Mouse (Mus musculus) lung, postnatal 36 days (tissue): ENCODE data around the gene Phf23.
"Not testable (repeated sequence)": the region's sequence is repeated elsewhere in the genome, so short reads cannot be mapped to it uniquely, and the experiment has no call there.

Experiments
- DNase-seq: peaks from one replicate; pipeline ENCODE4 v3.0.0; 2022; ENCODE audit warnings: mixed read lengths

Phf23 gene

DNA sequence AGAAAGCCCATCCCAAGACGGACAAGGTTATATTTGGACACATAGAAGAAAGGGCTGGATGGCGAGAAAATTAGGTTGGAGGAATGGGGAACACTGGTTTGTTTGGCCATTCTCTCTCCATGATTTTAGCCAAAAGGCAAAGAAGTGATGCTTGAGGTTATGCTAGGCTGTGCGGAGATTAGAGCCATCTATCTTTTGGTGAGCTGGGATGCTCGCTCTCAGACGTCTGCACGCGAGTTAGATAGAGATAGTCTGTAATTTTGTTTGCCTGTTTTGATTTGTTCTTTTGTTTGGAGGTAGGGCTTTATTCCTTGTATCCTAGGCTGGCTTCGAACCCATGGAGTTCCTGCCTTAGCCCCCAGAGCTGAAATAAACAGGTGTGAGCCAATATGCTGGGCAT lies 5.6 kb downstream of the Phf23 start:
- DNase-seq: no peak

DNA sequence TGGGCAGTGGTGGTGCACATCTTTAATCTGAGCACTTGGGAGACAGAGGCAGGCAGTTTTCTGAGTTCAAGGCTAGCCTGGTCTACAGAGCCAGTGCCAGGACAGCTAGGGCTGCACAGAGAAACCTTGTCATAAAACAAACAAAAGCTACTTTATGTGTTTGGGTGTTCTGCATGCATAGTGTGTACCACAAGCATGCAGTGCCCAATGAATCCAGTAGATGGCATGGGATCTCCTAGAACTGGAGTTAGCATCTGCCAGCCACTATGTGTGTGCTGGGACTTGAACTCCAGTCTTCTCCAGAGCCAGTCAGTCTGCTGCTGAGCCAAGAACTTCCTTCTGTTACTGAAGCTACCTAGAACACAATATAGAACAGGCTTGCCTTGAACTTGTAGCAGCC lies 6.3 kb downstream of the Phf23 start:
- DNase-seq: peak; percentile 74

DNA sequence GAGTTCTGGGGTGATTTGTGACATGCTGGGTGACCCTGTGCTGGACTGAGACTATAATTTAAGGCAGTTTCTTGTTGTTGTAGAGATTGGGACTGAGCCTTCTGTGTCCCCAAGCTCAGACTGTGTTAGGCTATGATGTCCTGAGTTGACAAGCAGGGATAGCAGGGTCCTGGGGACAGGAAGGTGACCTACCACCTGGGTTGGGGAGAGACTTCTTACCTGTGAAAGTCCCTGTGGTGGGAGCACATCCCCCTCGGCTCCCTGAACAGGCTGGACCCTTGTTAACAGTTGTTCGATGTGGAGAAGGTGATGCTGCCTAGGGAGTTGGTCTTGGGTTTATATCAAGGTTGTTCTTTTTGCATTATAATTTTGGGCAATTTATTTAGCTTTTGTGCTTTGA lies 6.9 kb downstream of the Phf23 start:
- DNase-seq: no peak

DNA sequence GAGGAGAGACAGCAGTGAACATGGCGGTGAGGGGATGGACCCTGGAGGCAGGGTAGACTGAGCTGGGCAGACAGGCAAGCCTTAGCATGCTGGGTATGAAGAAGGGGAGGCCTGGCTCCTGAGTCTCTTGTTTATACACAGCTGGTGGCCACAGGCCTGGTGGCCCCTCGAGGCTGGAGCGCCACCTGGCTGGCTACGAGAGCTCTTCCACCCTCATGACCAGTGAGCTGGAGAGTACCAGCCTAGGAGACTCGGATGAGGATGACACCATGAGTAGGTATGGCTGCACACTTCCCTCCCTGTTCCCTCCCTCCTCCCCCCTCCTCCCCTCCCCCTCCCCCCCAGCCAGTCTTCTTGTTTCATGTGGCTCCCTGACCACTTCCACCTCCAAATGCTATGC lies 9.9 kb downstream of the Phf23 start:
- DNase-seq: no peak

DNA sequence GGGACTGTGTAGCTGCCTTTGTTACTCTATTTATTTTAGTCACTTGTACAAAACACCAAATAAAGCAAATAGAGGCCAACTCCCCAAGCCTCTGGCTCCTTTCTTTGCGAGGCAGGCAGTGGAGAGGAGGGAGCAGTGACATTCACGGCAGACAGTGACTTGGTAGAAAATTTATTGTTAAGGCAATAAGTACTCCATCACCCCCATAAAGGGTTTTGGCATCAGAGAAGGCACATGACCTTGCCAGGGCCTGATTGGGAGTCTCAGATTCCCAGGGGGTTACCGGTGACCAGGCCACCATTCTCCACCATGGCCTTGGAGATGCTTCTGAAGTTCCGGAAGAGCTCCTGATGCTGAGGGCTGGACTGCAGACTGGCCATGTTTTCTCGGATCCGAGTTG lies 14.5 kb downstream of the Phf23 start:
- DNase-seq: no peak

DNA sequence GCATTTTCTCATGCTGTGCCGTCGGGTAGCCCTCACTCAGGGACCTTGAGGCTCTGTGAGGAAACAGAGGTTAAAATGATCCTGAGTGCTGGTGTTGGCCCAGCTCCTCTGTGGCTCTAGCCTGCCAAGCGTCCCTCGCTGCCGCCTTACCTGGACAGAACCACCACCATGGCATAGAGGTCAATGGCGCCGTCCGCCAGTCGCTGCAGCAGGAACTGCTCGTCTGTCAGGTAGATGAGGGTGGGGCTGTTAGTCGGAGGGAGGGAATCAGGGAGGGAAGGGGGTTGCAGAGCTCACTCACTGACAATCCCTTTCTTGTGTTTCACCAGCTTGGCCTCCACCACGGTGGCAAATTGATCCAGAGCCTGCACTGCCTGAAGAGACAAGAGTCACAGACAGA lies 15.0 kb downstream of the Phf23 start:
- no peak for DNase-seq

DNA sequence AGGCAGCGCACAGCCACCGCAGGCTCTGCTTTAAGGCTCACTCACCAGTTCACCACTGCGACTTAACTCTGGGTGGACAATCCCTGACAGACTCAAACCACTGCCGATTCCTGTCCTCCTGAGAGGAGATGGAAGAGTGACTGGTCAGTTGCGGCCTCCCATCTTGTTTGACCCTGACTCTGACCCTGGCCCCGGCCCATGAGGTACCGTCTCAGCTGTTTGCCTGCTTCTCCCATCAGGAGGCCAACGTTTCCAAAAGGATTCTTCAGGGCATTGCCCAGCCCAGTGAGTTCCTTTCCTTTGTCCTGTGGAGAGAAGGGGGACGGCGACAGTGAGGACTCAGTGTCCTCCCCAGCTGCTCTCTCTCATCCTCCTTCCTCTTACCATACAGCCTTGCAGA lies 15.4 kb downstream of the Phf23 start:
- DNase-seq: no peak

DNA sequence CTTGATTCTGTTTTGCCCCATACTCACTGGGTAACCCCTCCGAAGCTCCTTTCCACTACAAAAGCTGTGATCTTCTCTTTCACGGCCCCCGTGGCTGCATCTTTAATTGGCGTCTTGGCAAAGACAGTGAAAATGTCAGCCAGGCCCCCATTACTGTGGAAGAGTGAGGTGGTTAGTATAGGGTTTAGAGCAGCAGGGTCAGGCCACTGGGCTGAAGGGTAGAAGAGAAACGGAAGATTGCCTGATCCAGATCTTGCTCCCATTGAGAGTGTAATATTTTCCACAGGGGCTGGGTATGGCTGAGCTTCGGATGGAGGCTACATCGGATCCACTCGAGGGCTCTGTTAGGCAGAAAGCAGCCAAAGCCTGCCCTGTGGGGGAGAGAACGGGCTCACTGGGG lies 17.4 kb downstream of the Phf23 start:
- DNase-seq: no peak

DNA sequence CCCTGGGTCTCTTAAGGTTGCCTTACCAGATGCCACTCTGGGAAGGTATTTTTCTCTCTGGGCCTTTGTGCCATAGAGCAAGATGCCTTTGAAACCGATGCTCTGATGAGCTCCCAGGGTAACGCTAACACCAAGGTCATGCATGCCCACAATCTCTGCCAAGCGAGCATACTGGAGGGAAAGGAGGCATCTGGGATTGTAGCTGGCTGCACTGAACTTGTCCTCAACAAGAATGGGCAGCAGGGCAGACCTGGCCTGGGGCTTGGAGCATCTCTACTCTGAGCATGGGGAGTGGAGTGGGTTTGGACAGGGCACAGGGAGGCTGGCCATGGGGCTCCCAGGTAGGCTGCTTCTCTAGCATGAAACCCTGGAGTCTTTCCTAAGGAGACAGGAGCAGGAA lies 17.8 kb downstream of the Phf23 start:
- DNase-seq: no peak

DNA sequence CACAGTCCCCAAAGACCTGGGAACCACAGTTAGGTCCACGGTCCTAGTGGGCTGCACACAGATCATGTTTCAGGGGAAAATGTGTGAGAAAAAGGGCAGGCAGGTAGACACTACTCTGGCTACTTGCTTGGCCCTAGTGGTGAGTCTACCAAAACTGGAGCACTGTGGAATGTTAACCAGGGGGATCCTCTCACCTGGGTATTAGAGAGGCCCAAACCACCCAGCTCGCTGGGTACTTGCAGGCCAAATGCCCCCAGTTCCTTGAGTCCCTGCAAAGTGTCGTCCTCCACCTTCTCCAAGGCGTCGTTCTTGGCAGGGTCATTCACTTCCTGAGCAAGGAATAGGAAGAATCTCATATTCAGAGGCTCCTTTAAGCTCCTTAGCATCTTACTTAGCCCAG lies 18.5 kb downstream of the Phf23 start:
- no peak for DNase-seq

DNA sequence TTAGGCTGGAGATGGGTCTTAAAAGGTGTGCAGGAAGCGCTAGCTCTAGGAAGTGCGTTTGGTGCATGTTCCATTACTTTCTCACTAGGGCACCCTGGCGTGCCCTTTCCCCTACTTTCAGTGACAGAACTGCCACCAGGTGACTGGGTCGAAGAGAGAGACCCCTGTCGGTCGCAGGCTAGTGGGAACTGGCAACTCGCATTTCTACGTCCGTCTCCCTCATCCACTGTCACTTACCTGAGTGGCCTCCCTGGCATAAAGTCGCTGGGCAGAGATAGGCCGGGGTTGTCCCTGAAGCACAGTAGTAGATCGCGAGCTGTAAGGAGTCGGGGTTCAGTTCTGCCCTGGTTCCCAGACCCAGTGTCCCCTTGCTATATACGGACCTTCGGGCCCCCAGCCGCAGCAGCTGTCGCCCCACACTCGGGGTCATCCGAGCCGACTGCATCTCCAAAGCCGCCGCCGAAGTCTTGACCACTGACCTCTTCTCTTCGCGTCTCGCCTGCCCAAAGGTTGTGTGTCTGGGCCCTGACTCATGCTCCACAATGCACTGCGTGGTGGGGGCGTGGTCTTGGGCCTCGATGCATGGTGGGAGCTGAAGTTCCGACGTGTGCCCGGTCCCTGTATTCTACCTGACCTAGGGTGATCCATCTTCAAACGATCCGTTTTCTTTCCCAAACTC lies 19.4 kb downstream of the Phf23 start, which contains the start of gene Acadvl:
TSS of gene Acadvl (minus strand) at position 532 of the 679 bp plus-strand sequence.
- DNase-seq: peak; percentile 96

DNA sequence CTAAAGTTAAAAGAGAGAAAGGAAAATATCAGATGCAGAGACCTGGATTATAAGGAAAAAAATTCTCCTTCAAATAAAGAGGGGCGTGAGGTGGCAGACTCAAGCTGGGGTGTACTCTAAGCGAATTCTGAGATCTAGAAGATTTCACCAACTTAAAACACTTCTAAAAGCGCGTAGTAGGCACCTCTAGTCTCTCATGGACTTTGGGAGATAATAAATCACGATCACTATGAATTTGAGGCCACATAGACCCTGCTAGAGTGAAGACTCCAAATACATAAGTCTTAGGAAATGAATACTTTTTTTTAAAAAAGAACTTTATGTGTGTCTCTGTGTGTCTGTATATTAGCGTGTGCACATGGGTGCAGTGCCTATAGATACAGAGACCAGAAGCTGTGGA lies 20.1 kb downstream of the Phf23 start:
- DNase-seq: no peak

DNA sequence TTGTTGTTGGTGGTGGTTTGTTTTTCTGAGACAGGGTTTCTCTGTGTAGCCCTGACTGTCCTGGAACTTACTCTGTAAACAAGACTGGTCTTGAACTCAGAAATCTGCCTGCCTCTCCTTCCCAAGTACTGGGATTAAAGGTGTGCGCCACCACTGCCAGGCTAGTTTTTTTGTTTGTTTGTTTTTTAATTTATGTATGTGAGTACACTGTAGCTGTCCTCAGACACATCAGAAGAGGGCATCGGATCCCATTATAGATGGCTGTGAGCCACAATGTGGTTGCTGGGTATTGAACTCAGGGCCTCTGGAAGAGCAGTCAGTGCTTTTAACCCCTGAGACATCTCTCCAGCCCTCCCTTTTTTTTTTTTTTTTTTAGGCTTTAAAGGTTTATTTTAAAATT lies 20.6 kb downstream of the Phf23 start:
- DNase-seq: not testable (repeated sequence)

DNA sequence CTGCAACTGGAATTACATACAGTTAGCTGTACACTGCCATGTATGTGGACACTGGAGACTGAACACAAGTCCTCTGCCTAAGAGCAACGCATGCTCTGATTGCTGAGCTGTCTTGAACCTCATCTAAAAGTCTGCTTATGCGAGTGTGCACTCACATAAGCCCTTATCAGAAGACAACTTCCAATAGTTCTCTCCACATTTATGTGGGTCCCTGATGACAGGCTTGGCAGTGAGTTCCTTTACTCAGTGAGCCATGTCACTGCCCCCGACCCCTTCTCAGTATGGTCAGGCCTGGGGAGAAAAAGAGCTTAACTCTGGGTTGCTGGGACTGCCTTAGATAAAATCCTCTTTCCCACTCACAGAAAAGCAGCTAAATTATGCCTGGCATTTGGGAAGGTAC lies 21.1 kb downstream of the Phf23 start, which contains the start of gene Dlg4:
TSS of gene Dlg4 (plus strand) at position 274 of the 400 bp plus-strand sequence.
- no peak for DNase-seq

DNA sequence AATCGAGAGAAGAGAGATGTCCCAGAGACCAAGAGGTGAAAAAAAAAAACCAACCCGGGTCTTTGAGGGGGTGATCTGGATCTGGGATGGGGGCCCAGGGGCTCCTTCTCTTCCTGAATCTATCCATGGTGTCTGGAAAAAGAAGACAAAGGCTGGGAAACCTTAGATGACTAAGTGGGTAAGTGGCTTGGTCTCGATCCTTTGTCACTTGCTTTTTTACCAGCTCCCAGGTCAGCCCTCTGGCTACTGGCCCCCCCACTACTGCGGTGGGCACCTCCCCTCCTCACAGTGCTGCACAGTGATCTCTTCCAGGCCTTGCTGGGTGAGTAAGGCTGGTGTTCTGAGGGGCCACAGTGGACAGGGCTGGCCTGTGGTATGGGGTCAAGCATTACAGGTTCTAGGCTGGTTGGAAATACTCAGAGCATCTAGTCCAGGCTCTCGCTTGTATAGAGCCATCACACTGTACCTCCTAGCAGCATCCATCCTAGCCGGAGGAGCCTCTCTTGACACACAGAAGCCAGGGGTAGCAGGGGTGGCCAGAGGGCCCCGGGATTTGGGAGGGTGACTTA lies 21.7 kb downstream of the Phf23 start:
- DNase-seq: no peak

DNA sequence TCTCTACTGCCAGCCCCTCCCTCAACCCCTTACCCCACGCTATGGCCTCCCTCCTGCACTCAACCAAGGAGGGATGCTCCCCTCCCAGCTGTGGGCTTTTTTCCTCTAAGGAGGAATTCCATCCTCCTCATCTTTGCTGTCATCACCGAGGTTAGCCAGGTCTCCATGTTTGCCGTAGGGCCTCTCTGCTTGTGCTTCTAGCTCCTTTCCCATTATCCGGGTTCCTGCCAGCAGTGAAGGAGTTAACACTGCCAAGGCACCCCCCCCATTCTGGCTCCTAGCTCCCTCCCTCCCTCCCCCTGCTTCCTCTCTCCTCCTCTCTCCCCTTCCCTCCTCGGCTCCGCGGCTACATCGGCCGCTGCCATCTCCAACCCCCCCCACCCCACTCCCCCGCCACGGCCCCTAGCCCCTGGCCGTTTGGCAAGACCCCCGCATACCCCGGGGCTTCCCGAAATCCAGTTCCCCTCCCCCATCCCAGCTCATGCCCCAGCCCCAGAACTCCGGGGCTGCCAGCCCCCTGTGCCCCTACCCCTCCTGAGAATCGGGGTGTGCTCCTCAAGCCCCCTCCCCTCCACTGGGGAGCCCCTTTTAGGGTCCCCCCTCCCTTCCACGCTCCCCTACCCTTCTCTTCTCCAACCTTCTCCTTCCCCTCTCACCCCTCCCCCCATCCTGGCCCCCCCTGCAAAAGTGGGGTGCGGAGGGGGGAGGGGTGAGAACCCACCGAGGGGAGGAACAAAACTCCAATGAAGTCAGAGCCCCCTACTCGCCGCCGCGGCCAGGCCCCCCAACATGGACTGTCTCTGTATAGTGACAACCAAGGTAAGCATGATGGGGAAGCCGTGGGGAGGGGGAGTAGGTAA lies 22.8 kb downstream of the Phf23 start:
- DNase-seq: peak; percentile 35

DNA sequence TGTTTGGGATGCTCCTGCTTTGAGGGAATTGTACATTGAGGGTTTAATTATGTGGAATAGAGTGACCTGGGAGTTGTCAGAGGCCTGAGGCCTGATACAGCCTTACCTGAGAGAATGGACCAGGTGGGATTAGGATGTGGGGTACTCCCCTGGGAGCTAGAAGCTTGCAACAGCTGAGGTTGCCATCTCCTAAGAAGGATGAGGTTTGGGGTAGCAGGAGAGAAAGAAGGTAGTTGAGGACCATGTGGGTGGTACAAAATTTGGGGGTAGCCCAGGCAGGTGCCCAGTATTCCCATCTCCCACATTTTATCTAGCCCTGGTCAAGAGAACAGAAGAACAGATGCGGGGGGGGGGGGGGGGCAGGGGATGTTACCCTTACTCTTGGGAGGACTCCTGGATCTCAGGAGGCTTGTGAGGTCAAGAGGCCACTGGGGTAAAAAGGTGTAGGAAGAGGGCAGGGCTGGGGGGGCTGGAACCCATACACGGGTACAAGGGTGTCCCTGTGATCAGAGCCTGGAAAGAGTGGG lies 24.0 kb downstream of the Phf23 start:
- DNase-seq: no peak

DNA sequence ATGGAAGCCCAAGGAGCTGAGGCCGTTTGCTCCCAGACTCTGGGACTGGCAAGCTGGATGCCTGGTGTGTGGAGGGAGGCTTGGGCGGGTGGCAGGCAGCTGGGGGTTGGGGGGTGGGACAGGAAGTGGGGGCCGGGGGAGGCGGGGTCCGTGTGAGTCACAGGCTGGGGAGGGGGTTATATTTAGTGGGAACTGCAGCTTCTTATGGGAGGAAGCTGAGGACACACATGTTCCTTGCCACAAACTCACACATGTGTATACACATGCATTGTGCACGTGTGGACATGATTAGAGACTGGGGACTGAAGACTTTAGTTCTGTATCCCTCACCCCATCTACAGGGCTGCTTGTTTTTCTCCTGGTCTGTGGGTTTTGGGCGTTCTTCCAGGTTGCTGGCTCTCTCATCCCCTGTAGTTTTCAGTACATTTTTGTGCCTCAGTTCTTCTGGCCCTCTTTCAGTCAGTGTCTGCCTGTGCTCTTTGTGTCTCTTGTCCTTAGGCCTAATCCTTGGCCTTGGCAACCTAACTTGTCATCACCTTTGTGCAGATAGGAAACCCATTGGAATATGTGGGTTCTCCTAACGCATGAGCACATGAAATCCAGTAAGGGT lies 24.6 kb downstream of the Phf23 start:
- DNase-seq: no peak

DNA sequence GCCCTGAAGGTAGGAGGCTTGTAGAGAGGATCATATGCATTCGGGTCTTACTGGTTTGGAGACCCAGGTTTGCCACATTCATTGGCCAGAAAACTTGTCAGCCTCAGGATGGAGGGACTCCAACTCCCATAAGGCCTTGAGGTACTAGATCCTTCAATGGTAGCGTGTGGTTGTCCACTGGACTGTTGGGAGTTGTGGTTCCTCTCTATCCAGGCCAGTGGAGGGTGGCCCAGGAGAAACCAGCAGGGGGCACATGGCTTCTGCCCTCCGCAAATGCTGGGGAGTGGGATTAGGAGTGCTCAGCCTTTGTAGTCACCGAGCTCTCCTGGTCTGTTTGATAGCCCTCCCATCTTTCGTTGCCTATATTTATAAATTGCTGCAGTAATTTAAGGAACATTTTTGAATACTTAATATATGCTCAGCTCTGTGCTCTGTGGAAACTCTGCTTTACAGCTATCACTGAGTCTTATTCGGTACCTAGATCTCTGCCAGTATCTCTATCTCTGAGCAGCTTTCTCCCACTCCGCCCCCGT lies 25.2 kb downstream of the Phf23 start:
- peak; percentile 91 for DNase-seq

DNA sequence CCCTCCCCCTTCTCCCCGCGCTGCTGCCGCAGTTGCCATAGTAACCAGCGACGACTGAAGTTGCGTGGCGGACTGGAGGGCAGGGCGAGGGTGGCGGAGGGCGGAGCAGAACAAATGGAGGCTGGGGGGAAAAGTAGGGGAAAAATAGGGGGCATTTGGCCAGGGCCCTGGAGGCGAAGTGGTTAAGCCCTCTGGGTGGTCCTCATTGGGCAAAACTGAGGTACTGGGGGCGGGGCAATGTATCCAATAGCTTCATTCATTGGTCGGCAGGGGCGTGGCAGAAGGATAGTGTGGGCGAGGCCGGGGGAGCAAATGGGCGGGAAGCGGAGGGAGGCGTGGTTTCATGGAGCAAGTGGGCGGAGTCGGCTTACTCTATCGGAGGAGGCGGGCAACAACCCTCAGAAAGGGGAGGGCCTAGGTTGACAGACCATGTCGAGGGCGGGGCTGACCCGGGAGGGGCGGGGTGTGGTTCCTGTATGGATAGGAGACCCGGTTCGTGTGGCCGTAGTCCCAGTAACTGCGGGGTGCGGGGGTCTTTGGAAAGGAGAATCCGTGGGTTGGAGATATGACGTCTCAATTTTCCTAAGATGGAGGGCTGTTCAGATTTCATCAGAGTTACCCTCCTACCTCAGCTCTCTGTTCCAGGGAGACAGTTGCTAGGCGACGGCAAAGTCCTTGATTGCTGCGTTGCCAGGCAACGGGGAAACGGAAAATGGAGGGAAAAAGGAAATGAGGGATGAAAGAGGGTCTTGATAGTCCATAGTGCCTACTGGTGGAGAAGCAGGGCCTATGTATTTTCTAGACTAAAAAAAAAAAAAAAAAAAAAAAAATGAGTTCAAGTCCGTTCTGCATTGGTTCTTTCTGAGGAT lies 25.9 kb downstream of the Phf23 start:
- DNase-seq: peak; percentile 98

DNA sequence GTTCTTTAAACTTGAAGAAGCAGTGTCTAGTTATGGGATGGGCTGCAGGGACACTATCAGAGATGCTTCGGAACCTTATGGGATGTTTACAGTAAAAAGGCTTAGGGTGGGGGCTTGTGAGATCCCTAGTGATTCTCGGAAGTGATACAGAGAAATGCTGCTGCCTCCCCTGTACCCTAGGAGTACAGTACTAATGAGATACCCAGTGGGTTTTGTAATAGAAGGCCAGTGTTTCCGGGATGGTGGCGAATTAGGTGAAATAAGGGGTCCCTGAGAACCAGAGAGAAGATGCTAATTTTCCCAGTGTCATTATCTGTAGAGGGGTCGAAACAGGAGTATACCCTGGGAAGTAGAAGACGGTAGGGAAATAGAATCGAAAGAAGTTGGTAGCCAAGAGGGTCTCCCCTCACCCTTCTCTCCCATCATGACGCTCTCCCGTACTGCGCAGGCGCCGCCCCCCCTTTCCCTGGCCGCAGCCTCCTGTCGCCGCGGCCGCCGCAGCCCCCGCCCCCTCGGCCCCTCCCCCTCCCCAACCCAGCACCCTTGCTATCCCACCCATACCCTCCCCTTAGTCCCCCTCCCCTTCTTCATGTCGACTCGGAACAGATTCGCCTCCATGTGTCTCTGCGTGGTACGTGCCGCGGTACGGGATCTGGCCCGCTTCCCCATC lies 28.0 kb downstream of the Phf23 start:
- DNase-seq: no peak
